Mouse (Mus musculus) stomach, embryonic 16.5 days (tissue): ENCODE data around the gene Olfr30. TPM values are rescaled to one million over a fixed set of nuclear protein-coding genes. Genes with fewer than 3 reads are reported as not detected.

ENCODE experiments used
- ATAC-seq: fragments of 200-750 bp; cut with Nextera tagmentation; 2 replicates; pipeline ENCODE4 v1.8.0; 2017; ENCODE audit warnings: moderate number of reproducible peaks, moderate TSS enrichment; ENCODE audit not compliant: insufficient read depth, low FRiP score
- H3K27ac ChIP-seq: fragments of 300-500 bp; sonication (generic); 2 replicates; pipeline ENCODE4 v1.5.1; 2014; ENCODE audit warnings: low read length
- H3K27me3 ChIP-seq: fragments of 300-500 bp; sonication (generic); 2 replicates; pipeline ENCODE4 v1.6.1; 2014; ENCODE audit warnings: low read length, control low read depth, mixed read lengths; ENCODE audit not compliant: control insufficient read depth, insufficient read depth
- H3K36me3 ChIP-seq: fragments of 300-500 bp; sonication (generic); 2 replicates; pipeline ENCODE4 v1.6.1; 2014; ENCODE audit warnings: low read length; ENCODE audit not compliant: control insufficient read depth, insufficient read depth
- H3K4me1 ChIP-seq: fragments of 300-500 bp; sonication (generic); 2 replicates; pipeline ENCODE4 v1.6.1; 2014; ENCODE audit warnings: low read length, control low read depth, mixed read lengths; ENCODE audit not compliant: control insufficient read depth, insufficient read depth
- H3K4me2 ChIP-seq: fragments of 300-500 bp; sonication (generic); 2 replicates; pipeline ENCODE4 v1.6.1; 2014; ENCODE audit warnings: low read depth, low read length, mixed read lengths
- H3K4me3 ChIP-seq: fragments of 300-500 bp; sonication (generic); replicated peaks from 2 replicates; pipeline ENCODE4 v1.5.1; 2014; ENCODE audit warnings: mild to moderate bottlenecking, low read length
- H3K9ac ChIP-seq: fragments of 300-500 bp; sonication (generic); 2 replicates; pipeline ENCODE4 v1.6.1; 2014; ENCODE audit warnings: low read length
- H3K9me3 ChIP-seq: fragments of 300-500 bp; sonication (generic); replicated peaks from 2 replicates; pipeline ENCODE4 v1.6.1; 2016; ENCODE audit warnings: low read length, control low read depth; ENCODE audit not compliant: control insufficient read depth
- whole genome bisulfite sequencing: fragments of 180-500 bp; shearing (Covaris S2); extraction: QIAGEN DNeasy Blood & Tissue Kit; methylation state at CpG from one replicate; pipeline ENCODE4 v1.1.7; 2014; 5-methylcytosine and 5-hydroxymethylcytosine counted together
- polyA plus RNA-seq: library from polyadenylated mRNA; unstranded; fragments of >200 nt; fragmentation: Nextera tagmentation; extraction: Ambion mirVana; gene quantifications from 2 replicates; pipeline ENCODE4 v1.2.1, GENCODE M21; 2015

The Olfr30 gene
- polyA plus RNA-seq, 1 experiment from 2014 or later = not detected

DNA sequence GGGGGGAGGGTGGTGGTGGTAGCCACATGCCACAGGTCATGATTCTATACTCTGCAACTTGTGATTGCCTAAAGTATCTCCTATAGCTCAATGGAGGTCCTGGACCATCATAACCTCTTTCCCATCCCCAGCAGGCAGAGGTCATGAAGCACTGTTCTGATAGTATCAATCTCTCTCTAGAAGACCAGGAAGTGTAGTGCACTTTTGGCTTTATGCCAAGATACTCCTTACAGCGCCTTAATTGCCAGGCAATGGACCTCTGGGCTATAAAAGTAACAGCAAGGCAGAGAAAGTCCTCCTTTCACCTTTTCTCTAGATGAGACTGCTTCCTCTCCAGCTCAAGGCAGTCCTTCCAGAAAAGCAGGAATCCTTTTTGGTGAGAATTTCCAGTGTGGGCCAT lies 41.3 kb downstream of the Olfr30 start, which contains the start of gene 1810065E05Rik:
1810065E05Rik (plus strand) TSS at position 297 of the 400 bp plus-strand sequence.
- no peak within 1 kb of the TSS for H3K9ac ChIP-seq
- H3K4me3 ChIP-seq = no peak within 1 kb of the TSS
- H3K27ac ChIP-seq = no peak within 1 kb of the TSS
- no peak within 1 kb of the TSS for H3K4me2 ChIP-seq
- no peaks in the 10 kb centered on the region for H3K36me3 ChIP-seq
- no peaks in the 10 kb centered on the region for H3K9me3 ChIP-seq
- no peaks in the 10 kb centered on the region for H3K4me1 ChIP-seq
- no peaks in the 10 kb centered on the region for H3K27me3 ChIP-seq
- no peak for ATAC-seq
- 29% methylated on average over 1 of the region's 1 CpGs for WGBS

DNA sequence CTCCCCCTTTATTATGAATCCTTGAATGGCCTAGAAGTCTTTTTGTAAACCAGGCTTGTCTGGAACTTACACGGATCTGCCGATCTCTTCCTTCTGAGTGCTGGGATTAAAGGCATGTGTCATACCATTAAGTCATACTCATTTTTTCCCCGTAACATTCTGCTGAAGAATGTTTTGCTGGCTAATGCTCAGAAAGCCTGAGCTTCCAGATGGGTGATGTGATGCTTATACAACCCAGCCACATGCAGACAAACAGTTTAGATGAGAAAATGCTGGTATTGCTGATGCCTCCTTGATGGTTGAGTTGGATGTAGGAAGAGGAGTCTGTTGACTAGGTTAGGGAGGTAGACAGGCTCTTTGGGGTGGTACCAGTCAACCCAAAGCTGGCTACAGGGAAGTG lies 43.7 kb downstream of the Olfr30 start:
- Histone ChIP-seq H3K9ac (no peak overlapping the region), H3K27me3 (no peaks in the 10 kb centered on the region), H3K27ac (peak overlapping the region; percentile 40; the same call in 1 of the 2 replicates), H3K4me2 (no peak overlapping the region), H3K4me3 (no peak overlapping the region), H3K4me1 (no peaks in the 10 kb centered on the region), H3K9me3 (no peaks in the 10 kb centered on the region), H3K36me3 (no peaks in the 10 kb centered on the region)
- 31% methylated on average over 3 of the region's 3 CpGs for WGBS
- ATAC-seq = no peak

DNA sequence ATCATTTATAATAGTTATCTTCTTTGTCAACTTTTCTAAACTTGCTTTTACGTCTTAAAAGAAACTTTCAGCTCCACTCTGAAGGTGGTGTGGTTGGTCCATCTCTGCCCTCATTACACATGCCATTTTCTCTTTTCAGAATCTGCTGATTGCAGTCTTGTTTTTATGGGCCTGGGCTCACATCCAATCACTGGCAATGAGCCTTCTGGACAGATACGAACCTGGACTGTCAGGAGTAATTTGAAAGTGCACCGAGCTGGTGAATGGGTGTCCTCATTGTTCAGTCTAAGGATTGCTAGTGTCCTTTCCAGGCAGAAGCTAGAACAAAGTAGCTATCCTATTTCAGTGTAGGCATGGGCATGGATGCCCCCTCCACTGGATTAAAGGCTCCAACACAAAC lies 54.0 kb downstream of the Olfr30 start:
- no peak for ATAC-seq
- Histone ChIP-seq H3K36me3 (no peaks in the 10 kb centered on the region), H3K9ac (no peak overlapping the region), H3K27me3 (no peaks in the 10 kb centered on the region), H3K4me3 (no peak overlapping the region), H3K4me2 (no peak overlapping the region), H3K4me1 (no peaks in the 10 kb centered on the region), H3K9me3 (no peaks in the 10 kb centered on the region), H3K27ac (no peak overlapping the region)
- 57% methylated on average over 3 of the region's 3 CpGs for WGBS

Other genes with a start within 250 kb of the Olfr30 start
- gene 4930438A08Rik, start 187.5 kb downstream of the Olfr30 start, polyA plus RNA-seq = 0.17 and 0.26 TPM in 2 replicates
- 28.8 and 29.9 TPM in 2 replicates for gene Zfp692, start 155.2 kb downstream of the Olfr30 start, polyA plus RNA-seq
- gene Zfp672, start 131.9 kb downstream of the Olfr30 start, polyA plus RNA-seq = 44.8 and 52.1 TPM in 2 replicates
- gene Sh3bp5l, start 131.5 kb downstream of the Olfr30 start, polyA plus RNA-seq = 29.8 and 37.1 TPM in 2 replicates
- gene Lypd8, start 83.2 kb downstream of the Olfr30 start, polyA plus RNA-seq = 213 and 226 TPM in 2 replicates
- not detected in 2 replicates for gene 1810065E05Rik, start 41.2 kb downstream of the Olfr30 start, polyA plus RNA-seq
- not detected in 2 replicates for gene Gm12253, start 29.7 kb downstream of the Olfr30 start, polyA plus RNA-seq
- not detected in 2 replicates for gene Lypd9, start 9.3 kb downstream of the Olfr30 start, polyA plus RNA-seq
- not detected in 2 replicates for gene Olfr332, start 30.3 kb upstream of the Olfr30 start, polyA plus RNA-seq
- gene Olfr331, start 40.3 kb upstream of the Olfr30 start, polyA plus RNA-seq = not detected in 2 replicates
- not detected in 2 replicates for gene Olfr330, start 72.6 kb upstream of the Olfr30 start, polyA plus RNA-seq
- not detected in 2 replicates for gene Olfr329-ps, start 84.2 kb upstream of the Olfr30 start, polyA plus RNA-seq
- gene Olfr328, start 93.4 kb upstream of the Olfr30 start, polyA plus RNA-seq = not detected in 2 replicates
- not detected in 2 replicates for gene Olfr224, start 108.3 kb upstream of the Olfr30 start, polyA plus RNA-seq
- not detected in 2 replicates for gene Olfr325, start 115.5 kb upstream of the Olfr30 start, polyA plus RNA-seq
- not detected in 2 replicates for gene Olfr324, start 132.8 kb upstream of the Olfr30 start, polyA plus RNA-seq
- gene 2210407C18Rik, start 153.8 kb upstream of the Olfr30 start, polyA plus RNA-seq = 4.2 and 15.4 TPM in 2 replicates
- gene Olfr323, start 168.2 kb upstream of the Olfr30 start, polyA plus RNA-seq = 0.17 TPM in 1 of 2 replicates, not detected in the other
- 0.66 and 0.67 TPM in 2 replicates for gene Trim58, start 178.2 kb upstream of the Olfr30 start, polyA plus RNA-seq
- gene Olfr322, start 196.5 kb upstream of the Olfr30 start, polyA plus RNA-seq = not detected in 2 replicates
- not detected in 2 replicates for gene Olfr320, start 218.8 kb upstream of the Olfr30 start, polyA plus RNA-seq
- gene Olfr319, start 236.9 kb upstream of the Olfr30 start, polyA plus RNA-seq = not detected in 2 replicates